Mouse (Mus musculus): ENCODE results near the gene Ppm1l. TPM values are rescaled to one million over a fixed set of nuclear protein-coding genes. Genes with fewer than 3 reads are reported as not detected.

The Ppm1l gene
- total and polyA plus RNA-seq, 2 experiments from 2014 or later = 20.3 to 31.6 TPM

DNA sequence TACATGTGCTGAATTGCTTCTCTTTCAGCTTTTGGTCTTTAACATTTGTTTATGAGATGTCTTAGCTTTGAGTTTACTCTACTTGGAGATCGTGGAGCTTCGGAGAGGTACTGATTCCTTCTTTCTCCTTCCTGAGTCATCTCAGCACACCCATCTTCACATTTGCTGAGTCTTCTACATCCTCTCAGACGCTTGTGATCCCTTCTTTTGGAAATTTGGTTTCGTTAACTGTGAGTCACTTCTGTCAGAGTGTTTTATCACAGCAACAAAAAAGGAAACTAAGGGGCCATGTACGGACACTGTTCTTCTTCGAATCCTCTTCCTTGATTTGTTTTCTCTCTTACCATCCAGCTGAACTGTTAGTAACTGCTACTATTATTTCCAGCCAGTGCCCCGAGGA lies 212.9 kb downstream of the Ppm1l start:
- Histone ChIP-seq H3K27ac (no peak overlapping the region), H3K9ac (replicated peaks; ENCODE audit: low read length) (no peak overlapping the region), H3K36me3 (ENCODE audit: insufficient read depth, low read length) (no peaks in the 10 kb centered on the region), H3K4me2 (ENCODE audit: low read depth, low read length) (no peak overlapping the region), H3K9me3 (ENCODE audit: low read length) (no peaks in the 10 kb centered on the region), H3K4me1 (ENCODE audit: insufficient read depth, low read length) (0 out of 2 replicates have a peak, but pooled peaks cover 3% of the 10 kb centered on the region), H3K4me3 (ENCODE audit: low read length) (no peak overlapping the region), H3K27me3 (ENCODE audit: insufficient read depth, low read length) (no peaks in the 10 kb centered on the region)
- ATAC-seq = no peak
- TF ChIP-seq CTCF (IDR thresholded peaks at IDR 0.05; ENCODE audit: low read depth) = no peak
- no peak for DNase-seq (ENCODE audit: low spot score)
- 76% methylated on average over 7 of the region's 7 CpGs for WGBS

DNA sequence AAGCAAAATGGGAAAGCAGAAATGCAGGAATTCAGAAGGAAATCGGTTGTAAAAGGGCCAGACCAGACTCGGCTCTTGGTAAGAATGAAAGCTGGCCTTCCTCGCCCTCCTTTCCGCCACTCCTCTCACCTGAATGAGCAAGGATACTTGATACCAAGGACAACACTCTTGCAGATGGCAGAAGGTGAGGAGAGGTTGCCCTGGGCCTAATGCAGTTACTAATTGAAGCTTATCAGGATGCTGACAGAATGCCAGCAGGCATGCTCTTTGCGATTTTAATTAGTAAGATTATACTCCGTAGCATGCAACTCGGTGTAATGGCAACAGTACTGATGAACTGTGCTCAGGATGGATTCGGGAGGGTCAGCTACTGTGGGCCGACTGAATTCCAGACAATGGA lies 214.8 kb downstream of the Ppm1l start:
- no peak overlapping the region for H3K4me2 ChIP-seq (ENCODE audit: low read depth, low read length)
- H3K4me3 ChIP-seq (ENCODE audit: low read length) = no peak overlapping the region
- peaks cover 13% of the 10 kb centered on the region; the same call in 1 of the 2 replicates for H3K4me1 ChIP-seq (ENCODE audit: insufficient read depth, low read length)
- H3K9me3 ChIP-seq (ENCODE audit: low read length) = no peaks in the 10 kb centered on the region
- no peaks in the 10 kb centered on the region for H3K27me3 ChIP-seq (ENCODE audit: insufficient read depth, low read length)
- H3K36me3 ChIP-seq (ENCODE audit: insufficient read depth, low read length) = no peaks in the 10 kb centered on the region
- H3K9ac ChIP-seq (replicated peaks; ENCODE audit: low read length) = no peak overlapping the region
- TF ChIP-seq CTCF (IDR thresholded peaks at IDR 0.05; ENCODE audit: low read depth) = no peak
- WGBS = 63% methylated on average over 9 of the region's 9 CpGs
- ATAC-seq = 0 out of 2 replicates have a peak, but pooled peaks have one; percentile 18
- H3K27ac ChIP-seq = no peak overlapping the region
- peak; percentile 56 for DNase-seq (ENCODE audit: low spot score)

DNA sequence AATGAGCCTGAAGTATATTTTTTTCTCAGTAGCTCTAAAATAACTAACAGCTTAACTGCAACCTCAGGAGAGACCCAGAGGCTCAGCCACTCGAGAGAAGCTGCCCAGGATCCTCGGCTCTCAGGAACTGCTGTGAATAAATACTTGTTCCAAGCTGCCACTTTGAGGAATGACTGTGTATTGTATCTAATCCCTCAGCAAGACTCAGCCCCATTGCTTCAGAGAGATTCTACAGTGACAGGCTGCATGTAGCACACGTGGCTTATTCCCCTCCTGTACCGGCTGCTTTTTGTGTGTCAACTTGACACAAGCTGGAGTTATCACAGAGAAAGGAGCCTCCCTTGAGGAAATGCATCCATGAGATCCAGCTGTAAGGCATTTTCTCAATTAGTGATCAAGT lies 216.0 kb downstream of the Ppm1l start:
- DNase-seq (ENCODE audit: low spot score) = no peak
- Histone ChIP-seq H3K4me1 (ENCODE audit: insufficient read depth, low read length) (peaks cover 13% of the 10 kb centered on the region; the same call in 1 of the 2 replicates), H3K36me3 (ENCODE audit: insufficient read depth, low read length) (no peaks in the 10 kb centered on the region), H3K4me2 (ENCODE audit: low read depth, low read length) (no peak overlapping the region), H3K9ac (replicated peaks; ENCODE audit: low read length) (no peak overlapping the region), H3K27ac (no peak overlapping the region), H3K4me3 (ENCODE audit: low read length) (no peak overlapping the region), H3K27me3 (ENCODE audit: insufficient read depth, low read length) (no peaks in the 10 kb centered on the region), H3K9me3 (ENCODE audit: low read length) (no peaks in the 10 kb centered on the region)
- ATAC-seq = no peak
- 36% methylated on average over 4 of the region's 4 CpGs for WGBS
- TF ChIP-seq CTCF (IDR thresholded peaks at IDR 0.05; ENCODE audit: low read depth) = no peak

DNA sequence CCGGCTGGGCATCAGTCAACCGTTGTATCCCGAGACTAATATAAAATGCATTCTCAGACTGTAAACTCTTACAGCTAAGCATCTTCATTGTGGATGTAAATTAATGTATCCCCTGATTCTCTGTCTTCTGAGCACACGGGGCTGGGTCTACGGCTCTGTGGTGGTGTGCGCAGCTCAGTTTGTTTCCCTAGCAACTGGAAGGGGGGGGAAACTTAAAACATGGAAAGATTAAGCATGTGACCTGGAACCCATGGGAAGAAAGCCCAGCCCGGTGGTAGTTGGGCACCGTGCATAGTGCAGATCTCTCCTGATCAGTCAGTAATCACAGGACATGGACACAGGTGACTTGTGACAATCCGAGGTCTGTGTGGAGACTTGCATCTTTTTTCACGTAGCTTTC lies 218.8 kb downstream of the Ppm1l start:
- Histone ChIP-seq H3K4me1 (ENCODE audit: insufficient read depth, low read length) (peaks cover 13% of the 10 kb centered on the region; the same call in 1 of the 2 replicates), H3K4me2 (ENCODE audit: low read depth, low read length) (peak overlapping the region; percentile 34), H3K9ac (replicated peaks; ENCODE audit: low read length) (no peak overlapping the region), H3K9me3 (ENCODE audit: low read length) (no peaks in the 10 kb centered on the region), H3K4me3 (ENCODE audit: low read length) (no peak overlapping the region), H3K36me3 (ENCODE audit: insufficient read depth, low read length) (no peaks in the 10 kb centered on the region), H3K27ac (no peak overlapping the region), H3K27me3 (ENCODE audit: insufficient read depth, low read length) (no peaks in the 10 kb centered on the region)
- peak; percentile 58 for DNase-seq (ENCODE audit: low spot score)
- TF ChIP-seq CTCF (IDR thresholded peaks at IDR 0.05; ENCODE audit: low read depth) = no peak
- peak; percentile 65 for ATAC-seq
- 21% methylated on average over 10 of the region's 10 CpGs for WGBS

DNA sequence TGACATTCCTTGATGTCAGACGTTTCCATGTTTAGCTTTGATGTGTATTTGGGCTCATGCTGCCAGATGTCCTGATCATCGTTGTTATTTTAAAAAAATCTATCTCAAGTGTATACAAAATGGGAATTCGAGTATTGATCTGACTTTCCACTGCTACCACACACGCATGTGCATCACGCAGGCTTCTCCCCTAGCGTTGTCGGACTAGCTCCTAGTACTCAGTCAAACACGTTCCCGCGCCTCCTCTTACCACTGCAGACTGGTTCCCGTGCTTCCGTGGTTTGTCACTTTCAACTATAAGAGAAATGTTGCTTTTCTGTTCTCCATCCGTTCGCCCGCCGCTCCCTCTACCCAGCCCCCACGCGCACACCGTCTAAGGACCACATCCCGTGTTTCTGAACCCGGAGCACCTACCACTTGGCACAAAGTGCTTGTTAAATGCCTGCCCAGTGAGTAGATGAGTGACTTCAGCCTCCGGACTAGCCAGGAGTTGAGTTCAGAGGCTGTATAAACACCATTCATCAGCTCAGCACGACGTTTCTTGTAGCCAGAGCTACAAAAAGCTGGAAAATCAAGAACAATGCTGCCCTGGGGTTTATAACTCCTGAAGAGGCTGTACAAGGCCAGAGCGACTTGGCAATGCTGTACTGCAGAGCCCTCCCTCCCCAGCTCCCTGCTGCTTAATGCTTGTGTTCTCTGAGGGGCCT lies 219.4 kb downstream of the Ppm1l start:
- DNase-seq (ENCODE audit: low spot score) (peak; percentile 78), ATAC-seq (peak; percentile 72)
- Histone ChIP-seq H3K27me3 (ENCODE audit: insufficient read depth, low read length) (no peaks in the 10 kb centered on the region), H3K4me1 (ENCODE audit: insufficient read depth, low read length) (peaks cover 13% of the 10 kb centered on the region; the same call in 1 of the 2 replicates), H3K4me3 (ENCODE audit: low read length) (no peak overlapping the region), H3K36me3 (ENCODE audit: insufficient read depth, low read length) (no peaks in the 10 kb centered on the region), H3K4me2 (ENCODE audit: low read depth, low read length) (peak overlapping the region; percentile 34), H3K9me3 (ENCODE audit: low read length) (no peaks in the 10 kb centered on the region), H3K27ac (peak overlapping the region; percentile 22), H3K9ac (replicated peaks; ENCODE audit: low read length) (0 out of 2 replicates have a peak overlapping the region, but pooled peaks have one; percentile 5)
- TF ChIP-seq CTCF (IDR thresholded peaks at IDR 0.05; ENCODE audit: low read depth) = no peak
- 19% methylated on average over 25 of the region's 25 CpGs for WGBS

DNA sequence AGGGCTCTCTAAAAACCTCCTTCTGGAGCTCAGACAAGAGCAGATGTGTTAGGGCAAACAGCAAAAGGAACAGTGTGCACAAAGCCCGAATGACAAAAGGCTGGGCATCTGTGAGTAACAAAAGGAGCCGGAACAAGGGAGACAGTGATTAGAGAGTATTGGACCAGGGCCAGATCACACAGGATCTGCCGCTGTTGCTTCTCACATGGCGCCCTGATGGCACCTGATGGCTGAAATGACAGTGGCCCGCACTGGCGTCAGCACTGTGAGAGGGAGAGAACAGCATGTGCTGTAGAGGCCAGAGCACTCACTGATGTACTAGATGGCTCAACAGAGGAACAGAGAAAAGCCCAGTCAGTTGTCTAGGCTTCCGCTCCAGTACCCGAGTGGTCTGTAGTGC lies 226.3 kb downstream of the Ppm1l start:
- WGBS = 43% methylated on average over 8 of the region's 8 CpGs
- DNase-seq (ENCODE audit: low spot score) (peak; percentile 56), ATAC-seq (peak; percentile 57)
- Histone ChIP-seq H3K4me2 (ENCODE audit: low read depth, low read length) (no peak overlapping the region), H3K36me3 (ENCODE audit: insufficient read depth, low read length) (no peaks in the 10 kb centered on the region), H3K4me3 (ENCODE audit: low read length) (no peak overlapping the region), H3K9me3 (ENCODE audit: low read length) (no peaks in the 10 kb centered on the region), H3K9ac (replicated peaks; ENCODE audit: low read length) (no peak overlapping the region), H3K27ac (no peak overlapping the region), H3K27me3 (ENCODE audit: insufficient read depth, low read length) (no peaks in the 10 kb centered on the region), H3K4me1 (ENCODE audit: insufficient read depth, low read length) (no peaks in the 10 kb centered on the region)
- no peak for TF ChIP-seq CTCF (IDR thresholded peaks at IDR 0.05; ENCODE audit: low read depth)

DNA sequence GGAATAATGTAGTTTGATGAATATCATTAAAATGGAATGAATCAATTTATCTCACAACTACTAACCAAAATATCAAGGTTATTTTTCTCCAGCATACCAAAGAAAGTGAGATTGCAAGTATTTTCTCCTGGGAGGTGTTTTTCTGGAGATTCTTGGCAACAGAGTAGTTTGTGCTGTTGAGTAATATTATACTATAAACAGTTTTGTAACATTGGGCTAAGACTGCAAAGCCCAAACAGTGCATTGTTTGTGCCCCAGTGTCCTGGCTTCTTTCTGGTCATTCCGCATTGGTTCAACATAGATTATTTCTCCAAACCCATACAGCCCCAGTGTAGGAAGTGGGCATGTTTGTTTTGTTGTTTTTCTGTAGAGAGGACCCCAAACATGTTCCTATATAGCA lies 227.1 kb downstream of the Ppm1l start:
- Histone ChIP-seq H3K4me3 (ENCODE audit: low read length) (no peak overlapping the region), H3K4me2 (ENCODE audit: low read depth, low read length) (no peak overlapping the region), H3K4me1 (ENCODE audit: insufficient read depth, low read length) (no peaks in the 10 kb centered on the region), H3K9ac (replicated peaks; ENCODE audit: low read length) (no peak overlapping the region), H3K36me3 (ENCODE audit: insufficient read depth, low read length) (no peaks in the 10 kb centered on the region), H3K27me3 (ENCODE audit: insufficient read depth, low read length) (no peaks in the 10 kb centered on the region), H3K27ac (no peak overlapping the region), H3K9me3 (ENCODE audit: low read length) (no peaks in the 10 kb centered on the region)
- no peak for TF ChIP-seq CTCF (IDR thresholded peaks at IDR 0.05; ENCODE audit: low read depth)
- ATAC-seq (no peak), DNase-seq (ENCODE audit: low spot score) (no peak)
- WGBS = 90% methylated on average over 1 of the region's 1 CpGs
